In the genomic region with DNA sequence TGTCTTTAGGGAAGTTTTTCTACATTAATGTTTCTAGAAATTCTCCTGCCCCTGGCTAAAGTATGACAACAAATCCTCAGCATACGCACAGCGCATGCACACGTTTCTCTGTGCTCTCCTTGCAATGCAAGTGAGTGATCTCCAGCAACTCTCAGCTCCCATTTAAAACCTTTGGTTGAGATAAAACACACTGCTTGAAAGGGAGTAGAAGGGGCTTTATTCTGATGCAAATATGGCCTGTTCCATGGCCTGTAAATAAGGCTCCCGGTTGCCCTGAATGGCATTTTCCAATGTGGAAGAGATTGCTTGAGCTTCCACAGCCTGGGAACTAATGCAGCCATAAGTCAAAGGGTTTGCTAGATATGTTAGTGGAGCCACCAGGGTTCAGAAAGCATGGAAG, we compare ENCODE assay signal across 18 mouse cellular contexts.
DNase-seq lines count a peak whose midpoint lies in the region; ATAC-seq and TF ChIP-seq lines count a peak whose summit lies in the region.
"Had no signal": no experiment of that assay in that cellular context is flagged by ENCODE, and none has a peak within 500 bp of the region (broad histone marks: within the 10 kb centered on the region; RNA-seq: fewer than 3 reads in every experiment).

No protein-coding gene starts in this region.

- no peak overlapping the region for H3K27ac ChIP-seq in forebrain, embryonic 12.5 days
- no peak overlapping the region for H3K27ac ChIP-seq in forebrain, embryonic 10.5 days
- H3K27ac ChIP-seq in heart, embryonic 10.5 days, result no peak overlapping the region
- H3K27ac ChIP-seq: embryonic facial prominence, embryonic 10.5 days; embryonic facial prominence, embryonic 12.5 days had no signal

- H3K4me3 ChIP-seq in forebrain, embryonic 12.5 days (replicated peaks), result no peak overlapping the region
- H3K4me3 ChIP-seq in forebrain, embryonic 10.5 days, result no peak overlapping the region
- H3K4me3 ChIP-seq in heart, embryonic 10.5 days, result no peak overlapping the region
- H3K4me3 ChIP-seq: embryonic facial prominence, embryonic 10.5 days; embryonic facial prominence, embryonic 12.5 days had no signal

- TF ChIP-seq CTCF in brain, embryonic 14.5 days (IDR thresholded peaks at IDR 0.05; ENCODE audit: borderline replicate concordance, extremely low read depth, insufficient read depth, insufficient read length), result no peak

- H3K4me1 ChIP-seq in forebrain, embryonic 12.5 days, result peaks cover 7% of the 10 kb centered on the region
- H3K4me1 ChIP-seq in forebrain, embryonic 10.5 days, result no peaks in the 10 kb centered on the region
- no peaks in the 10 kb centered on the region for H3K4me1 ChIP-seq in heart, embryonic 10.5 days
- H3K4me1 ChIP-seq: embryonic facial prominence, embryonic 10.5 days; embryonic facial prominence, embryonic 12.5 days had no signal

- no peak for DNase-seq in forebrain, embryonic 10.5 days (ENCODE audit: extremely low spot score, low spot score)
- peak; percentile 64 for DNase-seq in heart, adult 11 months
- no peak for DNase-seq in heart, embryonic 10.5 days (ENCODE audit: low spot score)
- DNase-seq in ZHBTc4 (ENCODE audit: low read depth, low spot score), result peak; percentile 16
- peak; percentile 59 for DNase-seq in brain, embryonic 14.5 days (ENCODE audit: low read depth)
- no peak for DNase-seq in testis, postnatal 10 days (ENCODE audit: low spot score)
- DNase-seq: adrenal gland, postnatal 10 days; adrenal gland, postnatal 25 days; cerebellum, adult 11-12 months; cerebellum, adult 2 months; cerebellum, adult 9-10 months; cerebellum, postnatal 10 days; cerebellum, postnatal 25 days; forebrain, postnatal 0 days had no signal

- no peak overlapping the region for H3K9ac ChIP-seq in forebrain, embryonic 12.5 days
- H3K9ac ChIP-seq: embryonic facial prominence, embryonic 12.5 days; forebrain, postnatal 0 days had no signal

- no peaks in the 10 kb centered on the region for H3K9me3 ChIP-seq in forebrain, embryonic 12.5 days
- no peaks in the 10 kb centered on the region for H3K9me3 ChIP-seq in forebrain, embryonic 10.5 days
- no peaks in the 10 kb centered on the region for H3K9me3 ChIP-seq in heart, embryonic 10.5 days
- H3K9me3 ChIP-seq: embryonic facial prominence, embryonic 10.5 days; embryonic facial prominence, embryonic 12.5 days had no signal

- no peaks in the 10 kb centered on the region for H3K36me3 ChIP-seq in forebrain, embryonic 12.5 days (replicated peaks)
- H3K36me3 ChIP-seq in forebrain, embryonic 10.5 days (replicated peaks), result no peaks in the 10 kb centered on the region
- no peaks in the 10 kb centered on the region for H3K36me3 ChIP-seq in heart, embryonic 10.5 days
- H3K36me3 ChIP-seq: embryonic facial prominence, embryonic 10.5 days; embryonic facial prominence, embryonic 12.5 days had no signal

- TF ChIP-seq POLR2A in brain, embryonic 14.5 days (IDR thresholded peaks at IDR 0.05; ENCODE audit: borderline replicate concordance, extremely low read depth, insufficient read depth, insufficient read length, poor library complexity, severe bottlenecking), result no peak

- H3K27me3 ChIP-seq in forebrain, embryonic 12.5 days, result no peaks in the 10 kb centered on the region
- no peaks in the 10 kb centered on the region for H3K27me3 ChIP-seq in forebrain, embryonic 10.5 days (ENCODE audit: poor library complexity, severe bottlenecking)
- no peaks in the 10 kb centered on the region for H3K27me3 ChIP-seq in heart, embryonic 10.5 days (ENCODE audit: insufficient read depth, poor library complexity, severe bottlenecking)
- H3K27me3 ChIP-seq: embryonic facial prominence, embryonic 12.5 days had no signal

- 29% methylated on average over 4 of the region's 4 CpGs for WGBS in forebrain, embryonic 12.5 days
- 73% methylated on average over 4 of the region's 4 CpGs for whole genome bisulfite sequencing in forebrain, embryonic 10.5 days
- 84% methylated on average over 4 of the region's 4 CpGs for WGBS in heart, embryonic 10.5 days

- peak; percentile 33; the same call in 1 of the 2 replicates for ATAC-seq in forebrain, embryonic 12.5 days (ENCODE audit: low FRiP score)
- ATAC-seq: activated CD4-positive, CD25-positive, alpha-beta regulatory T cell, adult 4 months; forebrain, postnatal 0 days had no signal

- H3K4me2 ChIP-seq in forebrain, embryonic 12.5 days, result no peak overlapping the region
- H3K4me2 ChIP-seq: embryonic facial prominence, embryonic 12.5 days had no signal

Comparison
In these comparisons a context has a peak if more than half of its experiments do, and no peak if none do; other contexts are left out.
1. DNase-seq: peak in heart, adult 11 months (single experiment), ZHBTc4 (single experiment) and brain, embryonic 14.5 days (single experiment); none in forebrain, embryonic 10.5 days (single experiment), heart, embryonic 10.5 days (single experiment) and testis, postnatal 10 days (single experiment).